Mouse (Mus musculus) v-Abl transformed pro-B cells (cell line): Measurements from ENCODE around the gene Tlcd2.

ENCODE experiments used
- in situ Hi-C, 2 experiments: fragments of 400-800 bp; cut with MboI; formaldehyde crosslinking; loops; one replicate each; pipeline ENCODE4 v1.15.1; 2025; ENCODE audit not compliant: unreplicated experiment in 2 of 2

The Tlcd2 gene

DNA sequence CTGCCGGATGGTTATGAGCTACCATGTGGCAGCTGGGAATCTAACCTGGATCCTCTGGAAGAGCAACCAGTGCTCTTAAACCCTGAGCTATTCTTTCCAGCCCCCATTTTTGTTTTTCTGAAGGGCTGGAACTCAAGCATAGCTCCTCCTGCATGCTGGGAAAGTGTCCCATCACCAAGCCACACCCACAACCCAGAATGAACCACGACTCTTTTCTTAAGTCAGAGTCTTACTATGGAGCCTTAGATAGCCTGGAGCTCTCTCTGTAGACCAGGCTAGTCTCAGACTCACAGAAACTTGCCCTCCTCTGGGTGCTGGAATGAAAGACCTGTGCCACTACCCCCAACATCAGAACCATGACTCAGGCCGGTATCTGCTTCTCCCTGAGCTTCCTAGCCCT lies 12.9 kb upstream of the Tlcd2 start:
- in situ Hi-C loops: no loop called here

DNA sequence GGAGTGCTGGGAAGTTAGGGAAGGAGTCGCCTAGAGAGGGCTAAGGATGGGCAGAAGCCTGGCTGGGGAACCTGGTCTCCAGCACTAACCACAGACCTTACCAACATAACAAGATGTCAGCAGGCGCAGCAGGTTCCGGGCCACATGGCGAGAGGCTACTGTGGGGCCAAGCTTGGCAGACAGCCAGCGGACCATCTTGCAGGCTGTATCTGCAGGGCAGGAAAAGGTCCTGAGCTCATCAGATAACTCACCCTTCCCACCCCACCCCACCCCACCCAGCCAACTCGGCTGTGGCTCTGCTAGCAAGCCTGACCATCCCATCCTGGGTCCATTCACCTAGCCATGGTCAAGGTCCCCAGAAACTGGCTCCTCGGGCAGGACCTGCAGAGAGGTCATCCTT lies 11.8 kb upstream of the Tlcd2 start:
- in situ Hi-C loops: loop anchor here (5.0 kb wide), 3 partner anchors 32 to 43 kb away; partner anchors contain the start of gene Prpf8 (in 1 of the 2)

DNA sequence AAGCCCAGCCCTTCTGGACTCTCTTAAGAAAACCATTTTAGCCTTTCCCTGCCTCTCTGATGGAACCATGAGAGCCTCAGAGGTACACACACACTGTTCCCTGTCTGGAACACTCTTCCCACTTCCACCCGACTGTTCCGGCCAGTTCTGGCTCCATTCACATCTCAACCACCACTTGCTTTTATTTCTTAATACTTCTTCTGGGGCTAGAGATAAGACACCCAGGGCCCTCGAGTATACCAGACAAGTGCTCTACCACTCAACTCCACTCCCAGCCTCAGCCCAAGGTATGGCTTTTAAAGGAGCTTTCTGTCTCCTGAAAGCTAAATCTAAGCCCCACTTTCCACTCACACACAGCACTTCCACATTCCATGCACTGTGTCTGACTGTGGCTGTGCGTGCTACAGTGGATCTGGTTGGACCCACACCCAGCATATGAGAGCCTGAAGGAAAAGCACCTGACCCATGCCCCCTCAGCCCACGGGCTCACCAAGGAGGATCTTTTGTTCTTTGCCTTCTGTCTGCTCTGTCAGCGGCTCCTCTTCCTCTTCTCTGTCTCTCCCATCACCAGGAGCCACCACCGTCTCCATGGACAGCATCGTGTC lies 11.1 kb upstream of the Tlcd2 start:
- in situ Hi-C loops: loop anchor here (5.0 kb wide), 3 partner anchors 33 to 42 kb away; partner anchors contain the start of gene Prpf8 (in 1 of the 2)

DNA sequence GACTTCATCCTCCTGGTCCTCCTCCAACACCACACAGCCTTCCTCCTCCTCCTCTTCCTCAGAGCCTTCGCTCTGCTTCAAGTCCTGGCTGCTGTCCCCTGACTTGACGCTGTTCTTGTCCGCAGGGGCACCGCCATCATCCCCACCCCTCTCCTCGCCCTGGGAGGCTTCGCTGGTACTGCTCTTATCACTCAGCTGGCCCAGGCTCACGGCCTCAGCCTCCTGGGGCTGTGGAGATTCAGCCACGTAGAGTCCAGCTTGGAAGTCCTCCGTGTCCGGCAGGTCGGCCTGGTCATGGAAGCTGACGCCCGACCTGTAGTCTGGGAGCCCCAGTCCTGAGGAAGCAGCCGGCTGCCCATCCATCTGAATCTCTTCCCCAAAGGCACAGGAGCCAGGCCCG lies 10.6 kb upstream of the Tlcd2 start:
- in situ Hi-C loops: loop anchor here (5.0 kb wide), 3 partner anchors 34 to 41 kb away; partner anchors contain the start of gene Prpf8 (in 1 of the 2)

DNA sequence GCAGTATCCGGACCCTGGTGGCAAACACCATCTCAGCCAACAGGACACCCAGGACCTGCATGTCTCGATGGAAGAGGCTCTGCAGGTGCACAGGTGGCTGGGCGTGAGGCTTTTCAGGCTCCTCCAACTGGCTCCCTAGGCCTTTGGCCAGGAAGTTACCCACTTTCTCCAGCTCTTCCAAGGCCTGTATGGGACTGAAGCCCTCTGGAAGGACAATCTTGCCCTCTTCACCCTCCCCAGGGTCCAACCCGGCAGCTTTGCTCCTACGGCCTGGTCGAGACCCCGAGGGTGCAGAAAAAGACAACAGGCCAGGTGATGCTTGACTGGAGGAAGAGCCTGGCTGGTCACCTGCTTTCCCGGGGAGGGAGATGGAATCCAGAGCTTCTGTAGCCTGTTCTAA lies 9.4 kb upstream of the Tlcd2 start:
- in situ Hi-C loops: loop anchor here (5.0 kb wide), 3 partner anchors 35 to 40 kb away; partner anchors contain the start of gene Prpf8 (in 1 of the 2)

DNA sequence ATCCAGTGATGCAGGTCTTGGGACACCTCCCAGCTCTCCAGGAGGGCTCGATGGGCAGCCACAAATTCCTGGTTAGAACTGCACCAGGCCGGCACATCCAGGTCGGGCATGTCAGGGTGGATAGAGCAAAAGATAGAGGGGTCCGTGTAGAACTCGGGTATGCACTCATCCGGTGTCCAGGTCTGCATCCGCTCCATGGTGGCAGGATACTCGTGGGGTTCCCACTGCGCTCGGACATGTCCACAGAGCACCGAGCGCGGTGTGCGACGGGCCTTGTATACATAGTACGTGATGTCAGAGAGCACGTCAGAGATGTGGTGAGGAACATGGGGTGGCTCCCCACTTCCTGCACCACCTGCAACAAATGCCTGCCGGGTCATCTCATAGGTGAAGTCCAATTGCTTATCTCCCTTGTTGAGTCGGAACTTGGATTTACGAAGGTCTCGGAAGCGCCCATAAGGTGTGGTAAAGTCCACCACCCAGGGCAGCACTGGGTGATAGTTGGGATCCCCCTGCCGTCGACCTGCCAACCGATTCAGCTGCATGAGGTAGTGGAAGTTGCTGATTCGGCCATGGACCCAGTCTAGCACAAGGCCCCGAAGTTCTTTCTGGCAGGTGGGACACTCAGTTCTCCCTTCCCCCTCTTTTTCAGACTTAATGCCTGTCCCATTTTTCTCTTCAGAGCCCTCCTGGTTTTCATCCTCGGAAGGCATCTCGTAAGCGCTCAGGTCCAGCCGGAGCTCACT lies 8.5 kb upstream of the Tlcd2 start:
- in situ Hi-C loops: loop anchor here (5.0 kb wide), 3 partner anchors 34 to 39 kb away; partner anchors contain the start of gene Prpf8 (in 1 of the 2)

DNA sequence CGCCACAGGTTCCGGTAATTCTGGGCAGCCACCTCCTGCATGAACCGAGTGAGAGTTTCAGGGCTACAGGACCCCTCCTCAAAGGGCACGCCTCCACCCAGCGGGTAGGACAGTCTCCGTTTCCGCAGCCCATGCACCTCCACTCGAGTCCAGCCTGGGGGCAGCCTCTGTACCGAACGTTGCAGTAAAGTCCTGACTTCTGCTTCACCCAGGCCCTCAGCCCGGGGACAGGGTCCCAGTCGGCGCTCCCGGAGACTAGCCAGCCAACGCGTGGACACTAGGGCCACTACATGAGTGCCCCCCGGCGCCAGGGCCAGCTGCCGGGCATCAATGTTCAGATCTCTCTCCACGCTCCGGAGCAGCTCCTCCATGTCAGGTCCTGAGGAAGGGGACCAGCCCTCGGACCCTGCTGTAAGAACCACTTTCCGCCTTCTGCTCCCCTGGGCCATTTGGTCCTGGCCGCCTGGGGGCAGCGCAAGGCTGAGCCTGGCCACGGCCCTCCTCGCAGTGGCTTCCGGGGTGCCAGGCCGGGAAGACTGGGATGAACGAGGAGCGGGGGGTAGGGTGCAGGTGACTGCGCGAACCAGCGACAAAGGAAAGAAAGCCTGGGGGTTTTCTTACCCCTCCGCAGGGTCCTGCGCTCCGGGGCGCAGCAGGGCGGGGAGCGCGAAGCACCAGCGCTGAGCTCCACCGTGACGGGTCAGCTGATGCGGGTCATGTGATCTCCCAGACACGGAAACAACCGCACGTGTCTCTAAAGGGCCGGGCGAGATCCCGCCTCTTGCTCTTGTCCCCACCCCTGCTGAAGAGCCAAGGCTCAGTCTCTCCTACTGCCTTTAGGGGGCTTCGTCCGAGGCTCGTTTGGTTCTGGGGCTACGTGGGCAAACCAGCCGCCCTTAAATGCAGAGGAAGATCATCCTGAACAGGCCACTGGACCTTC lies 7.3 kb upstream of the Tlcd2 start, which contains the start of gene Wdr81:
Gene Wdr81, minus strand, starts transcription at position 727 of the 940 bp plus-strand sequence.
- in situ Hi-C loops: loop anchor here (5.0 kb wide), 3 partner anchors 33 to 38 kb away; partner anchors contain the start of gene Prpf8 (in 1 of the 2)

DNA sequence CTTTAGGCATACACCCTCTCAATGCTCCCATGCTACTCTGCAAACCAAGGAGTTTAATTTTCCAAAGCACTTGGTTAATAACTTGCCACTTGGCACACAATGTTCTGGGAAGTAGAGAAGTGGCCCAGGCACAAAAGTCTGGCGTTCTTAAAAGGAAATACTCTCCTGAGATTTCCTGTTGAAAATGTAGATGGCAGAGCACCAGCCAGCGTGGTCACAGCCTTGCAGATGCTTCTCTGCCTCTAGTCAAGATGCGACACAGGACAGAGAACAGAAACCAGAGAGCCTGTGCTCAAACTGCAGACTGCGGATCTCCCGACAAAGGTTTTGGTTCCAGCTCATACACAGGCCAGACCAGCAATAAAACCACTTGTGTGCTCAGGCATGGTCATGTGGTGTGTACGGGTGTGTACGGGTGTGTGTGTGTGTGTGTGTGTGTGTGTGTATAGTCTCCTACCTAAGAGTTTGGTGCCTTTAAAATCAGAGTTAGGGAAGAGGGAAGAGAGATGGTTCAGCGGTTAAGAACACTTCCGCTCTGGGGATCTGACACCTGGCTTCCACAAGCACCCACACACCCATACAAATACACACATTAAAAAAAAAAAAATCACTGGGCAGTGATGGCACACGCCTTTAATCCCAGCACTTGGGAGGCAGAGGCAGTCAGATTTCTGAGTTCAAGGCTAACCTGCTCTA lies 6.3 kb upstream of the Tlcd2 start:
- in situ Hi-C loops: loop anchor here in 1 of 2 experiments (5.0 kb wide), 3 partner anchors 43 to 117 kb away; no protein-coding TSS in a partner anchor

DNA sequence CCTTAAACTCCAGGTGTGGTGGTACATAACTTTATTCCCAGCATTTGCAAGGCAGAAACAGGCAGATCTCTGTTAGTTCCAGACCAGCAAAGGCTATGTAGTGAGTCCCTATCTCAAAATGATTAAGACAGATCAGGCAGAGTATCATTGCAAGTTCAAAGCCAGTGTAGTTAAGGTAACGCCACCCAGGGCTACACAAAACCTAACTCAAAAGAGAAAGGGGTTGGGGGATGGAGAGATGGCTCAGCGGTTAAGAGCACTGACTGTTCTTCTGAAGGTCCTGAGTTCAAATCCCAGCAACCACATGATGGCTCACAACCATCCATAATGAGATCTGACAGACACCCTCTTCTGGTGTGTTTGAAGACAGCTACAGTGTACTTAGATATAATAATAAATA lies 5.5 kb upstream of the Tlcd2 start:
- in situ Hi-C loops: loop anchor here in 1 of 2 experiments (5.0 kb wide), 3 partner anchors 44 to 116 kb away; no protein-coding TSS in a partner anchor

DNA sequence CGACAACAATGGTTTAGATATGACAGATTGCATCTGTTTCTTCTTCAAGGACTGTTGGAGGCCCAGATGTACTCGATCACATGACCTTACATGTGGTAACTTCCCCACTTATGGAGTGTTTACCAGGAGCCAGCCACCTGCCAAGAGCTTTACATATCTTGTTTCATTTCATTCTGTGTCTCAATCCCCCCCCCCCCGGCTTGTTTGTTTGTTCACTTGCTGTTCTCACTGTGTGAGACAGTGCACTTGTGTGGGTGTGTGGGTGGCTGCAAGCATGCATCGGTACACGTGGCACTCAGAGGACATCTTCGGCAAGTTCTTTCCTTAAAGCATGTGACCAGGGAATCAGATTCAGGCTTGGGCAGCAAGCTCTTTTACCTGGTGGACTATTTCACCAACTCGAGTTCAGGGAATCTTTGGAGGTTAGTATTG lies 5.1 kb upstream of the Tlcd2 start:
- in situ Hi-C loops: loop anchor here in 1 of 2 experiments (5.0 kb wide), 3 partner anchors 44 to 116 kb away; no protein-coding TSS in a partner anchor

DNA sequence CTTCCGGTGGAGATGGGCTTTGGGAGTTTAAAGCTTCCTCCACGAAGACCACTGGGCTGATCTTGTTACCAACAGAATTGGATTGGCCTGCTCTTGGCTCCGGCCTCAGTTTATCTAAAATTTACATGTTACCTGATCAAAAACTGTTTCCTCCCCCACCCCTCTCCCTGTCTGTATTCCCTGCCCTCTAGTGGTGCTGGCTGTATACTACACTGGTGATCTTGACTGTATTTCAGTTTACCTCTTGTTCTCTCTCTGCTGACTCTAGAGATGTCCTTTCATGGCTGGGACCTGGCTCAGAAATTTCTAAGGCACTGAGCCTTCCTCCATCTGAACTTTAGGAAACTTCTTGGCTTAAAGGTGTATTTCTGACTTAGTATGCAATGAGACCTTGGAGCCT lies 3.3 kb upstream of the Tlcd2 start:
- in situ Hi-C loops: loop anchor here in 1 of 2 experiments (5.0 kb wide), 3 partner anchors 46 to 114 kb away; no protein-coding TSS in a partner anchor

DNA sequence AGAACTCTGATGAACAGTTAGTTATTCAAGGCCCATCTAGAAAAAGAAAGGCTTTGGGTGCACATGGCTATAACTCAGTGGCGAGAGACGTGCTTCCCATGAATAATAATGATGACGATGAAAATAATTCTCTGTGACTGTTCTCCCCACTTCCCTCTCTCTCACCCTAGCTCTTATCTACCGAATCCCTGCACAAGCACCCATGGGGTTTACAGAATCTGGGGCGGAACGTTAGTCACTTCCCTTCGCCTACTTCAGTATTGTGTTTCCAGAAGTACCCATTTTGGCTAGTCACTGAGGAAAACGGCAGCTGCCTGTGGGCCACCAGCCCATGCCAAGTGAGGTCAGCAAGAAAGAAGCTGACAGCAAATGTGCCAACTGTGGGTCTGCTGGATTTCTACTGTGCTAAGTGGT lies 2.9 kb upstream of the Tlcd2 start:
- in situ Hi-C loops: loop anchor here in 1 of 2 experiments (5.0 kb wide), 3 partner anchors 46 to 114 kb away; no protein-coding TSS in a partner anchor

DNA sequence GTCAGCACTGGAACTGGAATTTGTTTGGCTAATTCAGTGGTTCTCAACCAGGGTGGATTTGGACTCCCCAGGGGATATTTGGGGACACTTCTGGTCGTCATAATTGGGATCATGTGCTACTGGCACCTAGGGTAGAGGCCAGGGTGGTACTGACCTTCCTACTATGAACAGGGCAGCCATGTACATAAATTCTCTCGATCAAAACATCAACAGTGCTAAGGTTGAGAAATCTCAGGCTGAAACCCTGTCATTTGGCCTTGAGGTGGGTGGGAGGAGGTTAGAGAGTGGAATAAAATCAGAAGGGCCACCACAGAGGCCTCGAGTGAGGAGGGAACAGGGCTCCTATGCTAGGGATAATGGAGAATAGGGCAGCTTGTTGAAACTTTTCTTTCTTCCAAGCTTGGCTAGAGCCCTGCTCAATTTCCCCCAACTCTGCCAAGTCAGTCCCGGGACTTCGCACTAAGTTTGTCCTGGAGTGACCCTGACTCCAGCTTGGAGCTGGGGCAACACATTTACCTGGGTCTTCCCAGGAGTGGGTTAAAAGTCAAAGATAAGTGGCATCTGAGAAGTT lies 2.3 kb upstream of the Tlcd2 start:
- in situ Hi-C loops: loop anchor here in 1 of 2 experiments (5.0 kb wide), 3 partner anchors 47 to 113 kb away; no protein-coding TSS in a partner anchor

DNA sequence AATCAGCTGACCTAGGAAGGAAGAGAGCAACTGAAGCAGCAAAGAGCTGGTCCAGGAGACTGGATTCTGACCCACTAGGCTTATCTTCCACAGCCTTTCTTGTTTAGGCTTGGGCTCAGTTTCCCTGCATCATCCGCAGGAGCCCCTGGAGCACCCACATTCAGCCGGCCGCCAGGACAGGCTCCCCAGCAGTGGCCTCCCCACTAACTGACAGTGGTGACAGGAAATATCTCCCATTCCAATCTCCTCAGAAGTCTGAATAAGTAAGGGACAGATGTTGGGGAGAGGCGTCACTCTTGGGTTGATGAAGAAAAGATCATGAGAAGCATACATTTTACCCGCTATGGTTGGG lies 1.8 kb upstream of the Tlcd2 start:
- in situ Hi-C loops: loop anchor here in 1 of 2 experiments (5.0 kb wide), 3 partner anchors 47 to 113 kb away; no protein-coding TSS in a partner anchor

DNA sequence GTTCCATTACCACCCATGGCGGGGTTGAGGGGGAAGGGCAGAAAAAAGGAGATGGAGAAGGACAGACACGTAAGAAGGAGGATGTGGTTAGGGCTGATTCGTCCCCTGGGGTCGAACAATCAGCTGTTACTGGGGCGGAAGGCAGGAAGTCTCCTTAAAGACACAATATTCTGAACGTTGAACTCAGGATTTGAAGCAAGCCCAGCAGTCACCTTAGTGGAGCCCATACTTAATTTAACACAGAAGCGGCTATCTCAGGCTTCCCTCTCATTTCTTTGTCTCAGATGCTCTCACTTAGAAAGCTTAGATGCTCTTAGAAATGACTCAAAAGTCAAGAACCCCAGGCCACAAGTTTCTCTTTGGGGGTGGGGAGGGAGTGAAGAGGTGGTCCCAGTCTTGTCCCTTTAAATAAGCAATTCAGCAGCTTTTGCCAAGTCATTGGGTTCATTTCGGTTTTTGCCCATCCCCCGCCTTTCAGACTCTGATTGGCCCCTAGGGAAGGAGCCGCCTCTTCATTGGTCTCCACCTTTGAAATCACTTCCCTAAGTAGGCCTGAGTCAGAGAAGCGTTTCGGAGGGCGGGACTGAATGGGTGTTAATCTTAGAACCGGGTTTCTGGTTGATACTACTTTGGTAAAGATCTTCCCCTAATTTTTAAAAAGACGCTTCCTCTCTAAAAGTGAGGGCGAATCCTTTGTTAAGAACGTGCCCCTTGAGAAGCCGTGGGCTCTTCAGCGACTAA lies 1.2 kb upstream of the Tlcd2 start:
- in situ Hi-C loops: no loop called here

DNA sequence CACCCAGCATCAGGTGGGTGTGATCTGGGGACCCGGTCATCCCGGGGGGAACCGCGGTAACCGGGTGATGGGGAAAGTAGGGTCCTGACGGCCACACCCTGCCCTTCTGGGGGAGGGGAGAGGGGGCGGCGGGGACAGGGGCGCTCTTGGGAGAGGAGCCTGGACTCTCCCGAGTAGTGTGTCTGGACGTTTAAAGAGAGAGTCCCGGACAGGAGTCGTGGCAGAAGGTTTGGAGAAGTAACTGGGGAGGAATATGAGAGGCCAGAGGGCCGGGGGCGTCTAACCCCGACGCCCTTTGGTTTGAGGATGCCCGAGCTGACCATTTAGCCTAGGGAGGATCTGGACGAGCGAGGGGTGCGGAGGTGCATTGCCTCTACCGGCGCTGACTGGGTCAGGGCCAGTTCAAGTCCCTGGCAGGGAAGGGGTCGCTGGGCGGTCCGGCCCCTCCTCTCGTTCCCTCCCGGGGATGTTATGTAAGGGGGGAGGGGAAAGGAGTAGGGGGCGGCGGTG lies 283 bp downstream of the Tlcd2 start:
- in situ Hi-C loops: no loop called here

DNA sequence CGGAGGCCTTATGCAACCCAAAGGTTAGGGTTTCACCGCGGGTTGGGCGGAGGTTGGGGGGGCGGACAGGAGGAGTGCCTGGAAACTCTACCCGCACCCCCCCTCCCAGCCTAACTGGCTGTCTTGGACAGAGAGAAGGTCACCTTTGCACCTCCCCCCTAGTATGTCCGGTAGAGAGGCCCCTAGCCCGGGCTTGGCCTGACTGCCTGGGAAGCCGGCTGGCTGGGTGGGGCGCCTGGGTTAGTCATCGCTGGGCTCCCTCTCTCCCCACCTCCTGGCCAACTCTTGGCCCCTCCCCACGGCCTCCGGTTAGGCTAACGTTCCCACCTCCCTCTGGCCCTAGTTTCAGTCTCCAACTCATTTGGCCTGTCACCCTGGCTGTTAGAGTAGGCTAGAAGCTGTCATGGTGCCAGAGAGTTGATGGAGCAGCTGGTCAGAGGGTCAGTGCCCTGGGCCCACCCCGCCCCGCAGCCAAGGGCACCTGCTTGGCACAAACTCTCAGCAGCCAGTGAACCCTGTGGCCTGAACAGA lies 803 bp downstream of the Tlcd2 start:
- in situ Hi-C loops: no loop called here

DNA sequence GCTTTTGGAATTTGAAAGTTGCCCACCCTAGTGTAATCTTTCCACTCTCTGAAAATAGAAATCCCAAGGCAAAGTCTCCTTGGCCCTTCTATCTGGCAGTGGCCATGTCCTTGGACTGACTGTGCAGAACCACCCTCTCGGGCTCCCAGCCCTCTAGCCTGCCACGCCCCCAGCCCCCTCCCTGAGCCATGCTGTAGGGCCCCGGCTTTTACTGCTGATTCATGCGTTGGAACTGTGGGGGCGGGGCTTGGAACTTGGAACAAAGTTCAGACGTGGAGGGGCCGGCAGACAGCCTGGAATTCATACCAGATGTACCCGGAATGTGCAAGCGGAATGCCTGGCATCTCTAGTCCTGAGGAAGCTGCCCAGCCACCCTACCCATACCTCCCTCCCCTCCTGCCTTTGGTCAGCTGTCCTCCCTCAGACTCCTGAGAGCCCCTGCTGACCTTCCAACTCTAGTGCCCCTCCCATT lies 1.4 kb downstream of the Tlcd2 start:
- in situ Hi-C loops: no loop called here
